Mouse (Mus musculus) gastrocnemius, adult 8-10 months (tissue): Measurements from ENCODE around the gene Wdr35. TPM values are rescaled to one million over a fixed set of nuclear protein-coding genes. Genes with fewer than 3 reads are reported as not detected.

Experiments
- DNase-seq, 2 experiments: peaks; one replicate each; pipeline ENCODE4 v3.0.0; 2022; ENCODE audit warnings: low spot score in 2 of 2
- total RNA-seq, 4 experiments: library from RNA; stranded (reverse); gene quantifications; 2 replicates each; pipeline ENCODE4 v1.2.4; 2022

The Wdr35 gene
- total RNA-seq, 4 experiments from 2014 or later = 8.4 to 10.7 (median 9.5) TPM

DNA sequence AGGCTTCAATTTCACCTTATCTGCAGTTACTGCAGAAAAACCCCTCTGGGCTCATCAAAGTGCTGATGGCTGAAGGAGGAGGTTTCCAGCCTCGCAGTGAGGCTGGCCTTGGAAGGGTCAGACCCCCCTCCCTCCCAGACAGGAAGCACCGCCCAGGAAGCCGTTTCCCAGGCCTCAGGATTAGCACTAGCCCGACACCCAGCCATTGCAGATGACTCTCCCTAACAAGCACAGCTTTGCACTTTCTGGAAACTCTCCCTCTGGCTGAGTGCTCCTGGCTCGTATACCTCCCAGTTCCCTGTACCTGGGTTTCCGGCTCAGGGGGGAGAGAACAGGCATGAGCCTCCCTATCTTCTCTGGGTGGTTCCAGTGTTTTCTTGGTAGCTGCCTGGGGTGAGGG, 77.1 kb downstream of the Wdr35 start:
- no peak for DNase-seq

DNA sequence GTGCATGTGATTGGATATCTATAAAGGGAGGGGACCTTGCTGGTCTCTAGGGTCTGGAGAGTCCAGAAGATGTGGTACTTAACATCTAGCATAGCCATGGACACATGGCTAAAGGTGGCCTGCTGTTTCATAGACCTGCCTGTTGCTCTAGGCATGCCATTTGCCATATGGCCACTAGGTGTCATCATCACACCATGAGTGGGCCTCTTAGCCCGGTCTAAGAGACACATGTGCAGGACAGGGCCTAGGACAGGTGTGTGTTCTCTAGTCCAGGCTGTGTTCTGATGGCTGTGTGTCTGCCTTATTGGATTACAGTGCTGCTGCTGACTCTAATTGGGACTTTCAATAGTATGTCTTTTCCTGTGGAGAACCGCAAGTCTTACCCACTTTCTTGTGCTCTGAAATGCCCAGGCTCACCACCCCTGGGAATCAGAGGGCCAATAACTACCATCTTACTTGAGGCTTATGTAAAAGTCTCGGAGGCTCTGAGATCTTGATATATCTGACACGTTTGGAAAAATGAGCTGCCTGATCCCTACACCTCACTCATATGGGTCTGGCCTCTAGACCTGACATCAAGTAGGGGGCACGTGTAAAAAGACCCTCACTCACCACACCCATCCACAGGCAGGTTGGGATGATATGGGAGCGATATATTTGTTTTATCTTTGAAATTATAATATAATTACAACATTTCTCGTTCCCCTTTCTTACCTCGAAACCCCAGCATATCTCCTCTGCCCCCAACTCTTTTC, 78.6 kb downstream of the Wdr35 start:
- peak; percentile 63 to 68 for DNase-seq

GRCm38 (mm10) chr12:9053345-9053744, 79.7 kb downstream of the Wdr35 start:
- DNase-seq = no peak

DNA sequence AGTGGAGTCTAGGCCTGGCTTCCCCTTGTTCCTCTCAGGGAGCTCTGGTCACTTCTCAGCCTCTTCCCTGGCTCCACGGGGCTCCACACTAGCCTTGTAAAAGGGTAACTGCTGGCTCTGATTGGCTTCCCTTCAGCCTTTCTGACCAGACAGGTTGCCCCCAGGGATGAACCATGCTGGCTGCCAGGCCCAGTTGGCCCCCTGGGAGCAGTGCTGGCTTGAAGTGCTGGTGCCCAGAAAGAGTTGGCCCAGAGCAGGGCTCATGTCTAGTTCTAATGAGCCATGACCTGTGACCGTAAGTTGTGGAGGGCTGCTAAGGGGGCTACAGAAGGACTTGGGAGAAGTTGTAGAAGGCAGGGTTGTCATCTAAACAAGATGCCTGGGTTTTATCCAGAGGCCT, 80.3 kb downstream of the Wdr35 start:
- no peak for DNase-seq

- no peak for DNase-seq
Measured at GRCm38 (mm10) chr12:9055269-9055668, 81.6 kb downstream of the Wdr35 start.

DNA sequence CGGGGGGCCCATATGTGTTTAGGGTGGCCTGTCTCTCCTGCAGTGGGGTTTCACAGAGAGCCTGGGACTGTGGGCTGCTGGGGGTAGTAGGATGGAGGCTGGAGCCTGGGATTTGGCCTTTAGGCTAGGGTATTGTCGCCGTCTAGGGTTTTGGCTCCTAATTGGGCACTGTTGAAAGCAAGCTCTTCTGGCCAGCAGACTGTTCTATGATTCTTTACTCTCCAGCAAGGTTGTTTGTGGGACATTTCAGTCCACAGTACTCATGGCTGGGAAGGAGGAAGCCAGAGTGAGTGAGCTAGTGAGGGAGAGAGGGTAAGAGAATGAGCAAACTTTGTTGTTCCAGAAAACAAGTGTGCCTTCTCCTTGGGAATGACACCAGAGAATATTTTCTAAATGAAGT, 85.8 kb downstream of the Wdr35 start:
- DNase-seq = no peak

DNA sequence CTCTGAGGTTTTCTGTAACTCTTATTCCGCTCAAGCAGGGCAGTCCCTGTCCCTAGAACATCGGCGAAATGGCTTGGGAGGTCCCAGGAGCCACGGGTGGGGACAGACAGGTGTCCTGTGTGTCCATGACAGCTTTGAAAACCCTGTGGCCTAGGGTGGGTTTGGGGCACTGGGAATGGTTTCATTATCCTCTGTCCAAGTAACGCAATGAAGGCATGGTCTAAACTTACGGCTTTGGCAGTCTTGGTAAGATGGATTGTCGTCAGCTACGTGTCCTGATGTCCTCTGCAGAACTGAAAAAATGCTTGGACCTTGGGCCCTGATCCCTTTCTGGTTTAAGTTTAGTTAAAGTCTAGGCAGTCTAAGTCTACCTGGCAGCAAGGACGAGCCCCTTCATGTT, 86.3 kb downstream of the Wdr35 start:
- no peak for DNase-seq

GRCm38 (mm10) chr12:9063611-9064010, 89.9 kb downstream of the Wdr35 start:
- DNase-seq = no peak

GRCm38 (mm10) chr12:9071058-9071457, 97.4 kb downstream of the Wdr35 start:
- no peak for DNase-seq

- DNase-seq = no peak
Measured at GRCm38 (mm10) chr12:9071493-9071892, 97.8 kb downstream of the Wdr35 start.

DNA sequence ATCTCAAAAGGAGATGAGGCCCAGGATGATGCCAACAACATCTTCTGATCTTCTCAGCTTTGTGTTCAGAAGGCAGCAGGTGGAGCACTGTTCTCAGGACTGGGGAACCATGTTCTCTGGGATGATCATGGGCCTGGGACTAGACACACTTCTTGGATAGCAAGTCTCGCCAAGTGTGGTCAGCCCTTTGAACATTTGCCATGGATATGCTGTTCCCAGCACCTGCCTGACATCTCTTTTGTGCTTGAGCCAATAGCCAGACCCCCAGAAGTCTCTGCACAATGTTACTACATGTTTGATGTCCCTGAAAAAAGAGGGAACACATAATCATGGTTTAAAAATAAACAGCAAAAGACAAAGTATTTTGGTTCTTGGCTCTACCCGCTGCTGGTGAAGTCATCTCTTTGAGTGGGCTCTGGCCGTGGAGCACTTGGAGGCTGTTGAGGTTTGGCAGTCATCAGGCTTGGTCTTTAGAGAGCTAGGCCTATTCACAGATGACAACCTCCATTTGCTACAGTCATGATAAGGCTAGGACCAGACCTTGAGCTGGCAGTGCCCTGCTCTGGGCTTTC, 103.9 kb downstream of the Wdr35 start:
- DNase-seq = peak in 1 of 2 experiments; percentile 12

Other genes with a start within 250 kb of the Wdr35 start
- 1 to 10 TPM in 3 of 4 experiments, under 1 TPM in 1; 0.82 to 3.1 (median 2.1) TPM for gene Sdc1, start 202.6 kb upstream of the Wdr35 start, total RNA-seq
- 100 to 1,000 TPM; 221 to 236 (median 226) TPM for gene Laptm4a, start 52.2 kb upstream of the Wdr35 start, total RNA-seq
- gene Matn3, start 26.0 kb upstream of the Wdr35 start, total RNA-seq = under 1 TPM in 1 of 4 experiments, not detected in 3; 0.12 TPM
- gene Ttc32, start 56.1 kb downstream of the Wdr35 start, total RNA-seq = 10 to 100 TPM; 24.7 to 26.7 (median 25.9) TPM